Mouse (Mus musculus) intestine, embryonic 14.5 days (tissue): ENCODE measurements at regions not wholly inside any gene's neighbourhood (a gene's known extent, or its start where the extent isn't known, plus 50 kb on each side); places are given as distances from the start of the nearest gene placed in this dataset. TPM values are rescaled to one million over a fixed set of nuclear protein-coding genes. Genes with fewer than 3 reads are reported as not detected.

Experiments used
- ATAC-seq: fragments of 200-750 bp; cut with Nextera tagmentation; replicated peaks from 2 replicates; pipeline ENCODE4 v1.8.0; 2017; ENCODE audit warnings: low read depth, moderate number of reproducible peaks, moderate TSS enrichment, moderate library complexity; ENCODE audit not compliant: low FRiP score, low TSS enrichment
- DNase-seq: peaks from one replicate; pipeline ENCODE4 v3.0.0-alpha.2; 2018; ENCODE audit warnings: low spot score
- H3K27ac ChIP-seq: fragments of 300-500 bp; sonication (generic); 2 replicates; pipeline ENCODE4 v1.5.1; 2014; ENCODE audit warnings: low read depth, mild to moderate bottlenecking, control low read depth
- H3K27me3 ChIP-seq: fragments of 300-500 bp; sonication (generic); replicated peaks from 2 replicates; pipeline ENCODE4 v1.6.1; 2014; ENCODE audit warnings: low read length, control low read depth; ENCODE audit not compliant: control insufficient read depth, insufficient read depth
- H3K36me3 ChIP-seq: fragments of 300-500 bp; sonication (generic); 2 replicates; pipeline ENCODE4 v1.6.1; 2014; ENCODE audit warnings: low read length, control low read depth; ENCODE audit not compliant: control insufficient read depth, insufficient read depth
- H3K4me1 ChIP-seq: fragments of 300-500 bp; sonication (generic); replicated peaks from 2 replicates; pipeline ENCODE4 v1.6.1; 2014; ENCODE audit warnings: low read length, control low read depth, mixed read lengths; ENCODE audit not compliant: control insufficient read depth, insufficient read depth
- H3K4me2 ChIP-seq: fragments of 300-500 bp; sonication (generic); 2 replicates; pipeline ENCODE4 v1.6.1; 2014; ENCODE audit warnings: low read length
- H3K4me3 ChIP-seq: fragments of 300-500 bp; sonication (generic); 2 replicates; pipeline ENCODE4 v1.5.1; 2014; ENCODE audit warnings: low read depth, low read length, control low read depth, mixed read lengths
- H3K9ac ChIP-seq: fragments of 300-500 bp; sonication (generic); 2 replicates; pipeline ENCODE4 v1.6.1; 2014; ENCODE audit warnings: mild to moderate bottlenecking, low read length
- H3K9me3 ChIP-seq: fragments of 300-500 bp; sonication (generic); 2 replicates; pipeline ENCODE4 v1.6.1; 2016; ENCODE audit warnings: low read length, control low read depth; ENCODE audit not compliant: control insufficient read depth
- WGBS: fragments of 180-500 bp; shearing (Covaris S2); extraction: QIAGEN DNeasy Blood & Tissue Kit; methylation state at CpG from one replicate; pipeline ENCODE4 v1.1.7; 2014; 5-methylcytosine and 5-hydroxymethylcytosine counted together
- microRNA-seq: library from miRNA; unstranded; fragments of <30 nt; microRNA quantifications from one replicate; pipeline ENCODE4, GENCODE M21; 2016

- DNase-seq (no peak), ATAC-seq (no peak)
- Histone ChIP-seq H3K9ac (peak overlapping the region; percentile 4; the same call in 1 of the 2 replicates), H3K27ac (no peak overlapping the region), H3K27me3 (no peaks in the 10 kb centered on the region), H3K4me2 (peak overlapping the region; percentile 56), H3K36me3 (no peaks in the 10 kb centered on the region), H3K4me3 (peak overlapping the region; percentile 23), H3K4me1 (no peaks in the 10 kb centered on the region), H3K9me3 (no peaks in the 10 kb centered on the region)
- WGBS, result 36% methylated on average over 11 of the region's 11 CpGs
Measured at GRCm38 (mm10) chr13:107072345-107073038, 50.6 kb upstream of the Kif2a start.

Small RNAs in the stretch of these regions (microRNA-seq; reads per million reads assigned to microRNA genes)
- not detected for gene Gm22118
